Mouse (Mus musculus): ENCODE data around the gene Cbx2. TPM values are rescaled to one million over a fixed set of nuclear protein-coding genes. Genes with fewer than 3 reads are reported as not detected.

Cbx2 gene
- total and polyA plus RNA-seq, 3 experiments = 13.1 to 13.3 TPM; not detected in 1

- Histone ChIP-seq H3K4me3 (ENCODE audit: control insufficient read depth in 1 of 2, insufficient read depth in 1 of 2, low read depth in 2 of 2, low read length in 2 of 2) (no peak overlapping the region), H3K9ac (ENCODE audit: control insufficient read depth, low read depth, low read length, poor library complexity, severe bottlenecking) (no peak overlapping the region), H3K36me3 (ENCODE audit: control insufficient read depth in 1 of 2, insufficient read depth in 2 of 2, low read length in 2 of 2) (no peaks in the 10 kb centered on the region), H3K27me3 (ENCODE audit: control insufficient read depth in 1 of 2, insufficient read depth in 2 of 2, low read length in 2 of 2) (no peaks in the 10 kb centered on the region; a peak in 1 of 4 replicates), H3K9me3 (replicated peaks; ENCODE audit: insufficient read depth, low read length) (no peaks in the 10 kb centered on the region), H3K27ac (ENCODE audit: control insufficient read depth, low read depth, low read length) (no peak overlapping the region), H3K4me1 (ENCODE audit: control insufficient read depth in 1 of 2, insufficient read depth in 2 of 2, low read length in 2 of 2) (peaks cover 2 to 3% of the 10 kb centered on the region in 2 experiments; a peak in 2 of 4 replicates), H3K79me2 (ENCODE audit: control insufficient read depth, insufficient read depth, low read length, poor library complexity) (no peaks in the 10 kb centered on the region)
- TF ChIP-seq RCOR1 (IDR thresholded peaks at IDR 0.05; ENCODE audit: low read depth, low read length) (no peak), NRF1 (IDR thresholded peaks at IDR 0.05; ENCODE audit: insufficient read depth, low read depth, low read length, poor library complexity, severe bottlenecking) (no peak), POLR2AphosphoS5 (IDR thresholded peaks at IDR 0.05; ENCODE audit: borderline replicate concordance, low read depth, low read length) (no peak), ETS1 (IDR thresholded peaks at IDR 0.05; ENCODE audit: low read depth, low read length) (no peak), USF2 (IDR thresholded peaks at IDR 0.05; ENCODE audit: borderline replicate concordance in 1 of 2, insufficient read depth in 1 of 2, low read depth in 1 of 2, low read length in 2 of 2) (no peak), POLR2A (IDR thresholded peaks at IDR 0.05; ENCODE audit: control insufficient read depth in 1 of 2, insufficient read depth in 1 of 2, low read depth in 1 of 2, low read length in 2 of 2, poor library complexity in 1 of 2) (no peak), EP300 (IDR thresholded peaks at IDR 0.05; ENCODE audit: low read depth in 1 of 2, low read length in 2 of 2) (no peak), POLR2AphosphoS2 (IDR thresholded peaks at IDR 0.05; ENCODE audit: low read length) (no peak), CHD2 (IDR thresholded peaks at IDR 0.05; ENCODE audit: low read length) (no peak), USF1 (IDR thresholded peaks at IDR 0.05; ENCODE audit: low read depth, low read length) (no peak), MAFK (IDR thresholded peaks at IDR 0.05; ENCODE audit: borderline replicate concordance, low read depth, low read length) (no peak), KAT2A (conservative IDR thresholded peaks at IDR 0.05; ENCODE audit: low read depth, low read length) (no peak)
- DNase-seq (ENCODE audit: low read depth, low spot score) = no peak
These were observed 21.2 kb upstream of the Cbx2 start for GRCm38 (mm10) chr11:119001493-119002128.

DNA sequence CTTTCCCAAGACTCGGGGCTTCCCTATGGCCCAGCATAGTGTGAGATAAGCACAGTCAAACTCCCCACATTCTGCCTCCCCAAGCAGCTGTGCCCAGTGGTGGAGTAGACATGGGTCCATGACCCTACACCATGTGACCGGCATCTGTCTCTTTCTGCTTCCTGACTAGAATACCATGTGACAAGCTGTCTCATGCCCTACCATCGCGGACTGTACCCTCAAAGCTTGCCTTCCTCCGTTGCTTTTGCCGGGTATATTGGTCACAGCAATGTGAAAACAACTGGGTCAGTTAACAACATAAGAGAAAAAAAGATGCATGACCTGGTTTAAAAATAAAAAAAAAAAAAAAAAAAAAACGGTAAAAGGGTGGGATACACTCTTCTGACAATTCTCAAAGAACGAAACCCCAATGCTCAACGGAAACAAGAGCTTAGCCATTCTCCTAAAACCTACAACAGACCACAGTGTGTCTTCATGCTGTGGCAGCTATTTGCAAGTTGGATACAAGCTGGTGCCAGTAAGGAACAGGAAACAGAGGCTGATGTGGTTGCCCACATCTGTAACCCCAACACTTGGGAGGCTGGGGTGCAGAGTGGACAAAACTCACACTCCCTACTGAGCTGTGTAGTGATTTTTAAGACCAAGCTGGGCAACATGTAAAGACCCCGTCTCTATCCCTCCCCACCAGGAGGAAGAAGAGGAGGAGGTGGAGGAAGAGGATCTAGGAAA lies 17.1 kb upstream of the Cbx2 start:
- no peak for DNase-seq (ENCODE audit: low read depth, low spot score)
- Histone ChIP-seq H3K4me1 (ENCODE audit: control insufficient read depth in 1 of 2, insufficient read depth in 2 of 2, low read length in 2 of 2) (no peaks in the 10 kb centered on the region), H3K27me3 (ENCODE audit: control insufficient read depth in 1 of 2, insufficient read depth in 2 of 2, low read length in 2 of 2) (no peaks in the 10 kb centered on the region; a peak in 1 of 4 replicates), H3K9me3 (replicated peaks; ENCODE audit: insufficient read depth, low read length) (no peaks in the 10 kb centered on the region), H3K27ac (ENCODE audit: control insufficient read depth, low read depth, low read length) (no peak overlapping the region), H3K36me3 (ENCODE audit: control insufficient read depth in 1 of 2, insufficient read depth in 2 of 2, low read length in 2 of 2) (no peaks in the 10 kb centered on the region), H3K4me3 (ENCODE audit: control insufficient read depth in 1 of 2, insufficient read depth in 1 of 2, low read depth in 2 of 2, low read length in 2 of 2) (no peak overlapping the region), H3K9ac (ENCODE audit: control insufficient read depth, low read depth, low read length, poor library complexity, severe bottlenecking) (no peak overlapping the region), H3K79me2 (ENCODE audit: control insufficient read depth, insufficient read depth, low read length, poor library complexity) (no peaks in the 10 kb centered on the region)
- TF ChIP-seq MAFK (IDR thresholded peaks at IDR 0.05; ENCODE audit: borderline replicate concordance, low read depth, low read length) (no peak), UBTF (IDR thresholded peaks at IDR 0.05; ENCODE audit: borderline replicate concordance, insufficient read depth, low read depth, low read length) (no peak), BHLHE40 (IDR thresholded peaks at IDR 0.05; ENCODE audit: borderline replicate concordance, low read depth, low read length) (no peak), EP300 (IDR thresholded peaks at IDR 0.05; ENCODE audit: low read depth in 1 of 2, low read length in 2 of 2) (no peak), MYC (IDR thresholded peaks at IDR 0.05; ENCODE audit: low read depth, low read length) (no peak), NELFE (IDR thresholded peaks at IDR 0.05; ENCODE audit: low read depth, low read length) (no peak), CHD2 (IDR thresholded peaks at IDR 0.05; ENCODE audit: low read length) (no peak), ELF1 (IDR thresholded peaks at IDR 0.05; ENCODE audit: low read depth, low read length) (no peak), SIN3A (IDR thresholded peaks at IDR 0.05; ENCODE audit: low read length) (no peak), CTCF (IDR thresholded peaks at IDR 0.05 in 2 of 3, conservative IDR thresholded peaks at IDR 0.05 in 1 of 3; ENCODE audit: control insufficient read depth in 1 of 3, insufficient read depth in 1 of 3, low read depth in 2 of 3, low read length in 3 of 3, poor library complexity in 1 of 3, severe bottlenecking in 1 of 3) (no peak), ZC3H11A (IDR thresholded peaks at IDR 0.05; ENCODE audit: low read depth, low read length) (no peak), MEF2A (IDR thresholded peaks at IDR 0.05; ENCODE audit: extremely low read depth, insufficient replicate concordance, low read depth, low read length, poor library complexity, severe bottlenecking) (no peak), MAX (IDR thresholded peaks at IDR 0.05; ENCODE audit: low read length) (no peak), ZNF384 (IDR thresholded peaks at IDR 0.05; ENCODE audit: low read depth, low read length) (no peak), NRF1 (IDR thresholded peaks at IDR 0.05; ENCODE audit: insufficient read depth, low read depth, low read length, poor library complexity, severe bottlenecking) (no peak), TCF12 (IDR thresholded peaks at IDR 0.05; ENCODE audit: low read depth, low read length) (no peak), HCFC1 (IDR thresholded peaks at IDR 0.05; ENCODE audit: low read depth, low read length) (no peak), MAZ (IDR thresholded peaks at IDR 0.05; ENCODE audit: low read depth, low read length) (no peak), E2F4 (IDR thresholded peaks at IDR 0.05; ENCODE audit: borderline replicate concordance, low read depth, low read length) (no peak), USF1 (IDR thresholded peaks at IDR 0.05; ENCODE audit: low read depth, low read length) (no peak)
